Comparison of ENCODE assay signal across 16 mouse cellular contexts in the genomic region with DNA sequence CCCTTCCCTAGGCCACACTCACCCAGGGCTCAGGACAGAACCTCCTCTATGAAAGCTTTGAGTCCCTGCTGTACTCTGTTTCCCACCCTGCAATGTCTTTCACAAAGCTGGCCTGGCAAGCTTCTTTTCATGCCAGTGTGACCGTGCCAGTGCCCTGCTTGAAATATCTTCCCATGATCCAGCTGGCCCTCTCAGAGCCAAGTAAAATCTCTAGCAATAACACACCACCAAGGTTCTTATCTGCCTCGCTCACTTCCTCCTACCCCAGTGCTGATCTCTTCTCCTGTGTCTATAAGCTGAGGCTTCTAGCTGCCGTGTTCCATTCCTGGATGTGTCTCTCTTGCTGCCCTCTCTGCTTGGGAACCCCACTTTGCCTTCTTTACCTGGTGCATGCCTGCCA.
A peak's percentile ranks its signal among the peaks of the same experiment; 100 is the strongest.
DNase-seq lines count a peak whose midpoint lies in the region; ATAC-seq lines count a peak whose summit lies in the region.
"Had no signal": no experiment of that assay in that cellular context is flagged by ENCODE, and none has a peak within 500 bp of the region (broad histone marks: within the 10 kb centered on the region; RNA-seq: fewer than 3 reads in every experiment).

No protein-coding gene starts in this region.

- H3K27me3 ChIP-seq in hindbrain, embryonic 16.5 days (replicated peaks; ENCODE audit: control insufficient read depth, insufficient read depth, low read length): no peaks in the 10 kb centered on the region
- no peaks in the 10 kb centered on the region for H3K27me3 ChIP-seq in hindbrain, embryonic 13.5 days
- no peaks in the 10 kb centered on the region for H3K27me3 ChIP-seq in heart, embryonic 16.5 days (ENCODE audit: control insufficient read depth, insufficient read depth, low read length)
- H3K27me3 ChIP-seq in kidney, embryonic 14.5 days (ENCODE audit: control insufficient read depth, insufficient read depth, low read length): no peaks in the 10 kb centered on the region
- H3K27me3 ChIP-seq: stomach, embryonic 15.5 days had no signal

- WGBS in hindbrain, embryonic 16.5 days: 65% methylated on average over 3 of the region's 3 CpGs
- WGBS in hindbrain, embryonic 13.5 days: 80% methylated on average over 3 of the region's 3 CpGs
- 25% methylated on average over 3 of the region's 3 CpGs for WGBS in heart, embryonic 16.5 days
- WGBS in kidney, embryonic 14.5 days: 89% methylated on average over 3 of the region's 3 CpGs

- no peaks in the 10 kb centered on the region for H3K9me3 ChIP-seq in hindbrain, embryonic 16.5 days (ENCODE audit: control insufficient read depth, low read length)
- H3K9me3 ChIP-seq in hindbrain, embryonic 13.5 days: no peaks in the 10 kb centered on the region
- no peaks in the 10 kb centered on the region for H3K9me3 ChIP-seq in heart, embryonic 16.5 days (replicated peaks; ENCODE audit: control insufficient read depth, low read length)
- H3K9me3 ChIP-seq in kidney, embryonic 14.5 days (ENCODE audit: control insufficient read depth, low read length): no peaks in the 10 kb centered on the region
- H3K9me3 ChIP-seq: embryonic facial prominence, embryonic 10.5 days; limb, embryonic 15.5 days; stomach, embryonic 15.5 days had no signal

- no peak for DNase-seq in cerebellum, adult 8-10 months
- DNase-seq in cerebellum, adult 9-10 months: peak; percentile 18
- no peak for DNase-seq in ovary, postnatal 14 days (ENCODE audit: low spot score)
- DNase-seq: gastrocnemius, postnatal 36 days; kidney, postnatal 4 days; lung, embryonic 14.5 days; thymus, postnatal 25 days had no signal

- H3K27ac ChIP-seq in hindbrain, embryonic 16.5 days (ENCODE audit: low read depth, low read length): peak overlapping the region; percentile 17; the same call in 1 of the 2 replicates
- no peak overlapping the region for H3K27ac ChIP-seq in hindbrain, embryonic 13.5 days
- H3K27ac ChIP-seq in heart, embryonic 16.5 days (ENCODE audit: low read length): peak overlapping the region; percentile 71
- H3K27ac ChIP-seq in kidney, embryonic 14.5 days (ENCODE audit: low read depth, low read length): no peak overlapping the region
- H3K27ac ChIP-seq: embryonic facial prominence, embryonic 10.5 days; limb, embryonic 15.5 days; stomach, embryonic 15.5 days had no signal

- H3K36me3 ChIP-seq in hindbrain, embryonic 16.5 days (ENCODE audit: control insufficient read depth, insufficient read depth, low read length): no peaks in the 10 kb centered on the region
- no peaks in the 10 kb centered on the region for H3K36me3 ChIP-seq in hindbrain, embryonic 13.5 days
- peaks cover 5% of the 10 kb centered on the region; the same call in 1 of the 2 replicates for H3K36me3 ChIP-seq in heart, embryonic 16.5 days (ENCODE audit: control insufficient read depth, insufficient read depth)
- H3K36me3 ChIP-seq in kidney, embryonic 14.5 days (ENCODE audit: control insufficient read depth, insufficient read depth, low read length): no peaks in the 10 kb centered on the region
- H3K36me3 ChIP-seq: embryonic facial prominence, embryonic 10.5 days; limb, embryonic 15.5 days; stomach, embryonic 15.5 days had no signal

- 0 out of 2 replicates have a peak, but pooled peaks have one; percentile 31 for ATAC-seq in cerebellum, adult (ENCODE audit: insufficient number of reproducible peaks, low FRiP score, low TSS enrichment)
- peak; percentile 43; the same call in 1 of the 2 replicates for ATAC-seq in hindbrain, embryonic 16.5 days
- ATAC-seq in hindbrain, embryonic 13.5 days (ENCODE audit: low FRiP score): no peak
- no peak for ATAC-seq in heart, embryonic 16.5 days (replicated peaks; ENCODE audit: extremely low read depth, insufficient read depth, low FRiP score)
- no peak for ATAC-seq in kidney, embryonic 14.5 days (ENCODE audit: low FRiP score, low TSS enrichment)
- ATAC-seq: intestine, embryonic 16.5 days had no signal

- no peak overlapping the region for H3K4me2 ChIP-seq in hindbrain, embryonic 16.5 days (ENCODE audit: low read length)
- H3K4me2 ChIP-seq in hindbrain, embryonic 13.5 days: no peak overlapping the region
- H3K4me2 ChIP-seq in heart, embryonic 16.5 days (ENCODE audit: low read depth, low read length): no peak overlapping the region
- no peak overlapping the region for H3K4me2 ChIP-seq in kidney, embryonic 14.5 days (replicated peaks; ENCODE audit: low read depth, low read length)
- H3K4me2 ChIP-seq: limb, embryonic 15.5 days; lung, embryonic 14.5 days; stomach, embryonic 15.5 days had no signal

- no peak overlapping the region for H3K4me3 ChIP-seq in hindbrain, embryonic 16.5 days (ENCODE audit: low read length)
- H3K4me3 ChIP-seq in hindbrain, embryonic 13.5 days: no peak overlapping the region
- no peak overlapping the region for H3K4me3 ChIP-seq in heart, embryonic 16.5 days (ENCODE audit: low read length)
- H3K4me3 ChIP-seq in kidney, embryonic 14.5 days (ENCODE audit: low read length): no peak overlapping the region
- H3K4me3 ChIP-seq: embryonic facial prominence, embryonic 10.5 days; limb, embryonic 15.5 days; stomach, embryonic 15.5 days had no signal

- H3K4me1 ChIP-seq in hindbrain, embryonic 16.5 days (ENCODE audit: control insufficient read depth, insufficient read depth, low read depth, low read length): peaks cover 5% of the 10 kb centered on the region
- peaks cover 9% of the 10 kb centered on the region for H3K4me1 ChIP-seq in hindbrain, embryonic 13.5 days (replicated peaks)
- peaks cover 44% of the 10 kb centered on the region for H3K4me1 ChIP-seq in heart, embryonic 16.5 days (ENCODE audit: control insufficient read depth, insufficient read depth, low read length)
- 0 out of 2 replicates have a peak, but pooled peaks cover 8% of the 10 kb centered on the region for H3K4me1 ChIP-seq in kidney, embryonic 14.5 days (ENCODE audit: control insufficient read depth, insufficient read depth, low read length)
- H3K4me1 ChIP-seq: stomach, embryonic 15.5 days had no signal

- H3K9ac ChIP-seq in hindbrain, embryonic 16.5 days (ENCODE audit: low read depth, low read length): no peak overlapping the region
- no peak overlapping the region for H3K9ac ChIP-seq in hindbrain, embryonic 13.5 days
- no peak overlapping the region for H3K9ac ChIP-seq in heart, embryonic 16.5 days (ENCODE audit: low read length)
- no peak overlapping the region for H3K9ac ChIP-seq in kidney, embryonic 14.5 days (ENCODE audit: low read depth, low read length)
- H3K9ac ChIP-seq: limb, embryonic 15.5 days; lung, embryonic 14.5 days; stomach, embryonic 15.5 days had no signal

Comparison
In these comparisons a context has a peak if more than half of its experiments do, and no peak if none do; other contexts are left out.
1. ATAC-seq: peak in cerebellum, adult (single experiment) and hindbrain, embryonic 16.5 days (single experiment); none in hindbrain, embryonic 13.5 days (single experiment), heart, embryonic 16.5 days (single experiment) and kidney, embryonic 14.5 days (single experiment).
2. H3K27ac ChIP-seq: peak in hindbrain, embryonic 16.5 days (single experiment) and heart, embryonic 16.5 days (single experiment); none in hindbrain, embryonic 13.5 days (single experiment) and kidney, embryonic 14.5 days (single experiment).